Mouse (Mus musculus) limb, embryonic 13.5 days (tissue): ENCODE measurements around the gene Prrt2. TPM values are rescaled to one million over a fixed set of nuclear protein-coding genes. Genes with fewer than 3 reads are reported as not detected.

Source experiments
- ATAC-seq: fragments of 200-750 bp; cut with Nextera tagmentation; 2 replicates; pipeline ENCODE4 v1.8.0; 2017; ENCODE audit warnings: low read depth, moderate number of reproducible peaks, moderate TSS enrichment; ENCODE audit not compliant: low FRiP score
- H3K27ac ChIP-seq: fragments of 300-500 bp; sonication (generic); 2 replicates; pipeline ENCODE4 v1.5.1; 2015; ENCODE audit warnings: inconsistent platforms, mild to moderate bottlenecking, moderate library complexity
- H3K27me3 ChIP-seq: fragments of 300-500 bp; sonication (generic); 2 replicates; pipeline ENCODE4 v1.6.1; 2015; ENCODE audit warnings: mild to moderate bottlenecking, inconsistent platforms
- H3K36me3 ChIP-seq: fragments of 300-500 bp; sonication (generic); 2 replicates; pipeline ENCODE4 v1.6.1; 2015; ENCODE audit warnings: inconsistent platforms, mild to moderate bottlenecking, moderate library complexity
- H3K4me1 ChIP-seq: fragments of 300-500 bp; sonication (generic); 2 replicates; pipeline ENCODE4 v1.6.1; 2015; ENCODE audit warnings: inconsistent platforms
- H3K4me2 ChIP-seq: fragments of 300-500 bp; sonication (generic); replicated peaks from 2 replicates; pipeline ENCODE4 v1.6.1; 2015; ENCODE audit warnings: inconsistent platforms, mild to moderate bottlenecking, moderate library complexity
- H3K4me3 ChIP-seq: fragments of 300-500 bp; sonication (generic); 2 replicates; pipeline ENCODE4 v1.5.1; 2015; ENCODE audit warnings: moderate library complexity, mild to moderate bottlenecking, inconsistent platforms
- H3K9ac ChIP-seq: fragments of 300-500 bp; sonication (generic); 2 replicates; pipeline ENCODE4 v1.6.1; 2015; ENCODE audit warnings: mild to moderate bottlenecking, inconsistent platforms
- H3K9me3 ChIP-seq: fragments of 300-500 bp; sonication (generic); 2 replicates; pipeline ENCODE4 v1.6.1; 2016; ENCODE audit warnings: inconsistent platforms
- WGBS: fragments of 180-500 bp; shearing (Covaris S2); methylation state at CpG from one replicate; pipeline ENCODE4 v1.1.7; 2015; 5-methylcytosine and 5-hydroxymethylcytosine counted together
- polyA plus RNA-seq: library from polyadenylated mRNA; unstranded; fragments of >200 nt; fragmentation: Nextera tagmentation; extraction: Ambion mirVana; gene quantifications from 2 replicates; pipeline ENCODE4 v1.2.1, GENCODE M21; 2015

Prrt2 gene
- polyA plus RNA-seq, 1 experiment from 2014 or later = 10.4 TPM

GRCm38 (mm10) chr7:127018416-127019305 lies 2.4 kb downstream of the Prrt2 start:
- peak overlapping the region; percentile 80; the same call in 1 of the 2 replicates for H3K4me3 ChIP-seq
- peak overlapping the region; percentile 86 for H3K9ac ChIP-seq
- H3K27me3 ChIP-seq = no peaks in the 10 kb centered on the region
- H3K9me3 ChIP-seq = no peaks in the 10 kb centered on the region
- peak overlapping the region; percentile 98 for H3K4me2 ChIP-seq
- ATAC-seq = no peak
- peaks cover 44% of the 10 kb centered on the region for H3K36me3 ChIP-seq
- H3K4me1 ChIP-seq = peaks cover 85% of the 10 kb centered on the region
- peak overlapping the region; percentile 29; the same call in 1 of the 2 replicates for H3K27ac ChIP-seq
- WGBS = 76% methylated on average over 15 of the region's 15 CpGs

DNA sequence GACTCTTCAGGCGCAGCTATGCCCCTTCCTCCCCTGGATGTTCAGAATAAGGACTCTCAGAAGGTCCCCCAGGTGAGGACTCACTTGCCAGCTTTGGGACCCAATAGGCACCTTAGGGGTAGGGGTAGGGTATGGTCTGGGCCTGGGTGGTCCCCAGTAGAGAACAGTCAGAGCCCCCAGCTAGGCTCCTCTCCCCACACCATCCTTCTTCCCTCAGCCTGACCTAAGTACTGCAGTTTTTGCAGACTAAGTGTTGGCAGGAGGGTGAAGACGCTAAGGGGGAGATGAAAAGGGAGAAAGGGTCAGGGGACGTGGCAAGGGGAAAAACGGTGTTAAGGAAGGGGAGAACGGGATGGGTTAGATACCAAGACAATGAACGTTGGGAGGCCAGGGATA lies 3.1 kb downstream of the Prrt2 start:
- 50% methylated on average over 6 of the region's 6 CpGs for WGBS
- Histone ChIP-seq H3K27me3 (no peaks in the 10 kb centered on the region), H3K9me3 (no peaks in the 10 kb centered on the region), H3K4me1 (peaks cover 77% of the 10 kb centered on the region), H3K9ac (peak overlapping the region; percentile 86), H3K27ac (peak overlapping the region; percentile 29), H3K4me3 (peak overlapping the region; percentile 80; the same call in 1 of the 2 replicates), H3K4me2 (peak overlapping the region; percentile 98), H3K36me3 (peaks cover 44% of the 10 kb centered on the region)
- ATAC-seq = no peak

DNA sequence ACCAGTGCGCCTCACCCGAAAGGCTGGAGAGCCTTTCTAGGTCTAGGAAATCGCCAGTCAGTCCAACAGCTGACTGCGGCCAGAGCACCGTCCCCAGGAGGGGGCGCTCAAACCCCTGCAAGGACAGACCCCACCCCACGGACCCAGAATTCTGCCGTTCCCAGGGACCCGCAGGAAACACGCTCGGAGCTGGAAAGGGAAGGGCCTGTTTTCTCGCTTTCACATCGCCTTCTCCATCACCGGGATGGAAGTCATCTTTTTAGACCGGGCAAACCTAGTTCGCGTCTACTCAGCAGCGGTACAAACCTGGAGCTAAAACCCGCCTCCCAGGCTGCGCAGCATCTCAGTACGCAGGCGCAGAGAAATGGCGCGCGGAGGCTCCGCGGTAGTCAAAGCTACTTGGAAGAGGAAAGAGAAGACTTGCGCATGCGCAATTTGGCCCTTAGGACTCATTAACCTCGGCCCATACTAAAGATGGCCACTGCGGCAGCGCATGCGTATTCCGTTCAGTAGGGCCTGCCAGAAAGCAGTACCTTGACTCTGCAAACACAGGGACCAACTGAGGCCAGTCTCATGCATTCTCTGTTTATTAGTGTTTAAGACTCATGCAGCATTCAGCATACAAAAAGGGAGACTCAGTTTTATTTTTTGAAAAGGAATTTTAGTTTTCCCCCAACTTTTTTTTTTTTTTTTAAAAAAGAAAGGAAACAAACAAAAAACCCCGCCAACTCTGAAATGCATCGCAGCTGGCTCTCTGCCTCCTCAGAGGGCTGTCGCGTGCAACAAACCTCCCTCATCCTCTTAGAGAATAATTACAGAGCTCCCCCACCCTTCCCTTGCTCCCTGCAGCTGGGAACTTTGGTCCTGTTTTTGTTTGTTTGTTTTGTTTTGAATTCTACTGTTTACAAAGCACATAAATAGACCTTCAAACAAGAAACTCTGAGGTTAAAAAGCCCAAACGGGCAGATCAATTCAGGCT lies 3.8 kb downstream of the Prrt2 start, which contains the start of gene Pagr1a:
TSS of gene Pagr1a (minus strand) at position 382 of the 979 bp plus-strand sequence.
- Histone ChIP-seq H3K4me3 (peak within 1 kb of the TSS; percentile 80), H3K36me3 (peaks cover 44% of the 10 kb centered on the region), H3K4me2 (peak within 1 kb of the TSS; percentile 98), H3K4me1 (peaks cover 70% of the 10 kb centered on the region), H3K9me3 (no peaks in the 10 kb centered on the region), H3K27me3 (no peaks in the 10 kb centered on the region), H3K27ac (peak within 1 kb of the TSS; percentile 96), H3K9ac (peak within 1 kb of the TSS; percentile 86)
- peak; percentile 77 for ATAC-seq
- WGBS = 3% methylated on average over 39 of the region's 39 CpGs

DNA sequence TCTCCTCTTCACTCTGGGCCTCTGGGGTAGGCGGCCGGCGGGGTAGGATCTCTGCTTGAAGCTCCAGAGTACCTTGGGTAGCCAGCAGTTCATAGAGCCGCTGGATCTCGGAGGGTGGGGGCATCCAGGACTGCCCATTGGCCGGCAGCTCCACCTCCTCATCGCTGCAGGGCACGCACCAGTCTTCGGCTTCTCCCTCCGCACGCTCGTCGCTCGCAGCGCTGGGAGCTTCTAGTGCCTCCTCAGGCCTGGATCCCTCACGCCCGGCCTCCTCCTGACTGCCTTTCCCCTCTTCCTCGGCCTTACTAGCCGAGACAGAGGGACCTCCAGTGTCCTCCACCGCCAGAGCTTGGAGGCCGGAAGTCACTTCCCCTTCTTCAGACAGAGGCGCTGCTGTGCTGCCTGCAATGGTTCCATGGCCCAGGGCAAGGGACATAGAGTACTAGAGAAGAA lies 4.5 kb downstream of the Prrt2 start:
- Histone ChIP-seq H3K36me3 (peaks cover 42% of the 10 kb centered on the region), H3K27me3 (no peaks in the 10 kb centered on the region), H3K4me3 (peak overlapping the region; percentile 80), H3K9ac (peak overlapping the region; percentile 86), H3K27ac (peak overlapping the region; percentile 96), H3K9me3 (no peaks in the 10 kb centered on the region), H3K4me1 (peaks cover 63% of the 10 kb centered on the region), H3K4me2 (peak overlapping the region; percentile 98)
- under 1% methylated on average over 22 of the region's 22 CpGs for WGBS
- ATAC-seq = peak; percentile 37

- peaks cover 61% of the 10 kb centered on the region for H3K4me1 ChIP-seq
- no peak for ATAC-seq
Measured at GRCm38 (mm10) chr7:127016481-127016485, 4.7 kb downstream of the Prrt2 start, which contains the start of gene Pagr1b. Gene Pagr1b, minus strand, starts transcription at chr7:127016484.

GRCm38 (mm10) chr7:127016081-127016480 lies 4.9 kb downstream of the Prrt2 start:
- 0 out of 2 replicates have a peak, but pooled peaks have one; percentile 8 for ATAC-seq
- H3K9ac ChIP-seq = peak overlapping the region; percentile 86
- peaks cover 59% of the 10 kb centered on the region for H3K4me1 ChIP-seq
- peak overlapping the region; percentile 80 for H3K4me3 ChIP-seq
- peak overlapping the region; percentile 98 for H3K4me2 ChIP-seq
- peaks cover 45% of the 10 kb centered on the region for H3K36me3 ChIP-seq
- under 1% methylated on average over 10 of the region's 10 CpGs for WGBS
- peak overlapping the region; percentile 96 for H3K27ac ChIP-seq
- no peaks in the 10 kb centered on the region for H3K9me3 ChIP-seq
- no peaks in the 10 kb centered on the region for H3K27me3 ChIP-seq

More at GRCm38 (mm10) chr7:127016481-127016485, 4.7 kb downstream of the Prrt2 start, which contains the start of gene Pagr1b:
- H3K27me3 ChIP-seq = no peaks in the 10 kb centered on the region
- H3K4me2 ChIP-seq = peak within 1 kb of the TSS; percentile 98
- peak within 1 kb of the TSS; percentile 86 for H3K9ac ChIP-seq
- peak within 1 kb of the TSS; percentile 96 for H3K27ac ChIP-seq
- H3K9me3 ChIP-seq = no peaks in the 10 kb centered on the region
- H3K36me3 ChIP-seq = peaks cover 45% of the 10 kb centered on the region
- peak within 1 kb of the TSS; percentile 80 for H3K4me3 ChIP-seq

DNA sequence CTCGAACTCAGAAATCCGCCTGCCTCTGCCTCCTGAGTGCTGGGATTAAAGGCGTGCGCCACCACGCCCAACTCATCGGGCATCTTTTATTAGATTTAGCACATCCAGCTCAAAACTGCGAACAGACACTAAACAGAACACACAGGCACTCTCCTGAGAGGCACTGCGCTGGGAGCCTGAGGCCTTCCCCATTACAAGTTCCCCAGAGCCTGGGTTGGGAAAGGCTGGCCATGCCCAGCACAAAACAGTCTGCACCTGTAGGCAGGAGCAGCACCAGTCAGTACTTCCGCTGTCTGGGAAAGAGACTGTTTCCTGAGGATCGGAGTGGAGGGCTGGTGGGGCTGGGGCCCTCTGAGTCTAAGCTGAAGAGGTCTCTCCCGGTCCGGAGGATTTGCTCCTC lies 6.0 kb downstream of the Prrt2 start:
- ATAC-seq = no peak
- Histone ChIP-seq H3K9ac (peak overlapping the region; percentile 86), H3K9me3 (no peaks in the 10 kb centered on the region), H3K4me3 (peak overlapping the region; percentile 10; the same call in 1 of the 2 replicates), H3K4me1 (peaks cover 48% of the 10 kb centered on the region), H3K4me2 (peak overlapping the region; percentile 98), H3K27ac (no peak overlapping the region), H3K36me3 (peaks cover 45% of the 10 kb centered on the region), H3K27me3 (no peaks in the 10 kb centered on the region)
- WGBS = 91% methylated on average over 12 of the region's 12 CpGs

GRCm38 (mm10) chr7:127014320-127014719 lies 6.7 kb downstream of the Prrt2 start, which contains the start of gene Mvp:
Gene Mvp, minus strand, starts transcription at chr7:127014621.
- WGBS = 47% methylated on average over 11 of the region's 11 CpGs
- H3K9ac ChIP-seq = peak within 1 kb of the TSS; percentile 86
- peak within 1 kb of the TSS; percentile 98 for H3K4me2 ChIP-seq
- no peak for ATAC-seq
- no peaks in the 10 kb centered on the region for H3K9me3 ChIP-seq
- H3K36me3 ChIP-seq = peaks cover 45% of the 10 kb centered on the region
- H3K27ac ChIP-seq = no peak within 1 kb of the TSS
- H3K27me3 ChIP-seq = no peaks in the 10 kb centered on the region
- H3K4me3 ChIP-seq = peak within 1 kb of the TSS; percentile 80
- H3K4me1 ChIP-seq = peaks cover 42% of the 10 kb centered on the region

DNA sequence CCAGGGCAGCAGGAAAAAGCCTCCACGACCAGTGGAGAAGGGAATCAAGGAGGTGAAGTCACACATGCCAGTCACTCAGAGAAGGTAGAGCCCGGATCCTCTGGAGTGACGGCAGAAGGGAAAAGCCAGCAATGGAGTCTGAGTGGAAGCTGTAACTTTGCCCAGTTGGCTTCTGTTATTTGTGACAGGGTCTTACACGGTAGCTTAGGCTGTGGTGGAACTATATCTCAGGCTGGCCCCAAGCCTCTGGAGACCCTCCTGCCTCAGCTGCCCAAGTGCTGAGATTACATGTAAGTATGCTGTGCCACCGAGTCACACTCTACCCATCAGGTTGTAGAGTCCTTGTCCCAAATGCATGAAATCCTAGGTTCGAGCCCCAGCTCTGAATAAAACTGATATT lies 7.6 kb downstream of the Prrt2 start:
- H3K27me3 ChIP-seq = no peaks in the 10 kb centered on the region
- no peak overlapping the region for H3K4me3 ChIP-seq
- H3K4me1 ChIP-seq = peaks cover 32% of the 10 kb centered on the region
- H3K27ac ChIP-seq = no peak overlapping the region
- WGBS = 92% methylated on average over 6 of the region's 6 CpGs
- no peak for ATAC-seq
- H3K9me3 ChIP-seq = no peaks in the 10 kb centered on the region
- peaks cover 45% of the 10 kb centered on the region for H3K36me3 ChIP-seq
- H3K4me2 ChIP-seq = no peak overlapping the region
- 0 out of 2 replicates have a peak overlapping the region, but pooled peaks have one; percentile 2 for H3K9ac ChIP-seq

- ATAC-seq = no peak
- peaks cover 45% of the 10 kb centered on the region for H3K36me3 ChIP-seq
Measured at GRCm38 (mm10) chr7:127012845-127013244, 8.2 kb downstream of the Prrt2 start.

DNA sequence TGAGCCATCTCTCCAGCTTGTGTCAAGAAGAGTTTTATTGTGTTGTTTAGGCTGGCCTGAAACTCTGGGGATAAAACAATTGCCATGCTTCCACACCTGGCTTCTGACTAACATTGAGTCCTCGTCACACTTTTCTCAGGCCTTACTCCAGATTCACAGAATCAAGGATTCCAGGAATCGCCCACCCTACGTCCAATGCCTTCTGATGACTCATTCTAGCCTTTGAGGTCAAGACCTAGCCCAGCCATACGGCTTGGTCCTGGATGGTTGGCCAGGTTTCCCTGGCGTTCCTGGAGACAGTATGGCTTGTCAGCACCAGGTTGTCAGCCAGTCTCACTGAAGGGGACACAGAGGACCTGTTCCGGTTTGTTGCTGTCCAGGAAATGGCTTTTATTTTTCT lies 8.6 kb downstream of the Prrt2 start:
- 88% methylated on average over 6 of the region's 6 CpGs for WGBS
- no peak overlapping the region for H3K27ac ChIP-seq
- H3K4me1 ChIP-seq = peaks cover 23% of the 10 kb centered on the region
- peaks cover 45% of the 10 kb centered on the region for H3K36me3 ChIP-seq
- no peak overlapping the region for H3K4me3 ChIP-seq
- no peak overlapping the region for H3K4me2 ChIP-seq
- no peaks in the 10 kb centered on the region for H3K9me3 ChIP-seq
- H3K27me3 ChIP-seq = no peaks in the 10 kb centered on the region
- H3K9ac ChIP-seq = no peak overlapping the region
- ATAC-seq = no peak

More at GRCm38 (mm10) chr7:127012845-127013244, 8.2 kb downstream of the Prrt2 start:
- 96% methylated on average over 10 of the region's 10 CpGs for WGBS
- Histone ChIP-seq H3K9me3 (no peaks in the 10 kb centered on the region), H3K4me2 (no peak overlapping the region), H3K4me1 (peaks cover 27% of the 10 kb centered on the region), H3K27ac (no peak overlapping the region), H3K9ac (0 out of 2 replicates have a peak overlapping the region, but pooled peaks have one; percentile 13), H3K27me3 (no peaks in the 10 kb centered on the region), H3K4me3 (no peak overlapping the region)

DNA sequence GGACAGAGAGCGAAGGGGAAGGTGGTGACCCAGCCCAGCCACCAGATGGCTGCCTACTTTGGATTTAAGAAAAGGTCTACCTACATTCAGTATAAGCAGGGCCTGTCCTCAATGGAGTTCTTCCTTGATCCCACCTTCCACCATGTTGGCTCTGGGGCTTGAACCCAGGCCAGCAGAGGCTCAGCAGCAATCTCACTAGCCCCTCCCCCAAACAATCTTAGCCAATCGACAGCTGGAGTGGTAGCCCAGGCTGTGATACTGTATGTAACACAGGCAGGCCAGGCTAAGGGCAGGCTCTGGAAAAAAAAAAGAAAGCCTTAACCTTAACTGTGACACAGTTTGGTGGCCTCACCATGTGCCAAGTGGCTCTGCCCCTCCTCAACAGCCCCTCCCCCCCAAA lies 9.3 kb downstream of the Prrt2 start:
- H3K27ac ChIP-seq = no peak overlapping the region
- H3K36me3 ChIP-seq = peaks cover 45% of the 10 kb centered on the region
- peaks cover 23% of the 10 kb centered on the region for H3K4me1 ChIP-seq
- H3K4me2 ChIP-seq = no peak overlapping the region
- H3K27me3 ChIP-seq = no peaks in the 10 kb centered on the region
- ATAC-seq = no peak
- H3K9ac ChIP-seq = no peak overlapping the region
- WGBS = 81% methylated on average over 2 of the region's 2 CpGs
- no peak overlapping the region for H3K4me3 ChIP-seq
- no peaks in the 10 kb centered on the region for H3K9me3 ChIP-seq
